Mouse (Mus musculus) 3134 (cell line): ENCODE data around the gene Ap1g2.

Experiments used
- DNase-seq: peaks from one replicate; pipeline ENCODE4 v3.0.0-alpha.2; 2011; ENCODE audit warnings: low spot score; ENCODE audit not compliant: insufficient read length; ENCODE audit errors: extremely low read depth

Gene Ap1g2

GRCm38 (mm10) chr14:55061845-55062244, 44.5 kb downstream of the Ap1g2 start:
- DNase-seq = no peak

DNA sequence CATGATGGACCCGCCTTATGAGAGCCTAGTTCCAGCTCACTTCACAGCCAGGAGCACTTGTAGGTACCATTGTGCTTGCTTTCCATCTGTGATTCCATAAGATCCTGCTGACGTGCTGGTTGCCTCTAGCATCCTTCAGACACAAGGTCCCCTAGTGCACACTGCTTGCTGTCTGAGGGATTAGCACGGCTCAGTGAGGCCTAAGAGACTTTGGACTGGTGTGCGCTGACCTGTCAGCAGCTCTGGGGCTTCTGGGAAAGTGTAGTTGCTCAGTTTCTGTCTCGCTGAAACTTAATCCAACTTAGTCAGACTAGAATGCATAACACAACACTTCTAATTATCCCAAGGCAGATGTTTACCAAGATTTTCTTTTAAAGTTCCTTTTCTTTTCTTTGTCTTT, 46.5 kb downstream of the Ap1g2 start:
- no peak for DNase-seq

- no peak for DNase-seq
Measured at GRCm38 (mm10) chr14:55059009-55059408, 47.4 kb downstream of the Ap1g2 start.

DNA sequence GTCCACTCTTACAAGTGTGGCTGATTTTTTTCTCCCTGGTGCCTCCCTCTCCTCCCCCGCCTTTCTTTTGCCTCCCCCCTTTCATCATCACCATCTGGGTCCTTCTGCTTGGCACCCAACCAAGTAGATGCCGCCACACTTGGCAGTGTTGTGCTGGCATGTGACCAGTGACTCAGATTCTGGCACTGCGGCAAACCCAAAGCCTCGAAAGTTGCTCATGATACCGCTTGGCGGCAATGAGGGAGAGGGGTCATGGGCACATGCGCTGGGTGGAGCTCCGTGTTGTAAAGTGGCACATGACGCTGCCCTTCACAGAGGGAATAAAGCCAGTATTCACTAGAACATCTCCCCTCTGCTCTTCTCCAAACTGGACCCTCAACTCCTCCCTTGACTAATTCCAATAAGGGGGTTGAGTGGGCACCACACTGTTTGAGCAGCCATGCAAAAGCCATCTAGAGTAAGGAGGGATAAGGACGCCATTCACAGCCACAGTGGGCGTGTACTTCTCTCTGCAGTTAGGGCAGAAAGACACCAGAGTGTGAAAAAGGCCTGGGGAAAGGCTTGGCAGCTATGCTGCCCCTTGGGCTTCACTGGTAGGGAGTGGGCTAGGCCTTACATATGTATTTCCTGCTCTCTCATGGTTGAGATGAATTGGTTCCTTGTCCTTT, 51.1 kb downstream of the Ap1g2 start:
- DNase-seq = peak; percentile 85

DNA sequence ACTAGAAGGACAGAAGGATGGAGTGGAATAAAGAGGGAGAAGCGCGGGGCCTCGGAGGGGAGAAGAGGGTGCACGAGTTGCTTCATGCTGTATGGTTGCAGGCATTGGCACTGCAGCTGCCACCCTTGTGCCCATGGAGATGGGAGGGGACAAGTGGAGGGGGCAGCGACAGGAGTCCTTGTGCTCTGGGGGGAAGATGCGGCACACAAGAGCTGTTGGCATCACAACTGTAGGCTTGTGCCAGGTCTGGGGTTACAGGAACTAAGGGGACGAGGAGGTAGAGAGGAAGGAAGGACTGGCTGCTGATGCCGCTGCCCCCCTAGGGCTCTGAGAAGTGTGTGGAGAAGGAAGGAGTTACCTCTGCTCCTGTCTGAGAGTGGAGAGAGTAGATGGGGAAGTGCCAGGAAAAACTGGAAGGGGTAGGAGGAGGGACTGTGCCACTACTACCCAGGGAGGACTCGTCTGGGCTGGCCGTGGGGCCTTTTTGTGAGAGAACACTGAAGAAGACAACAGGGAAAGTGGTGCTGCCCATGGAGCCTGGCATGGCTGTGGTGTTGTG, 52.1 kb downstream of the Ap1g2 start:
- DNase-seq = peak; percentile 75

GRCm38 (mm10) chr14:55053708-55054190, 52.6 kb downstream of the Ap1g2 start:
- DNase-seq = peak; percentile 78

- no peak for DNase-seq
Measured at GRCm38 (mm10) chr14:55053050-55053449, 53.3 kb downstream of the Ap1g2 start.

GRCm38 (mm10) chr14:55052496-55052895, 53.9 kb downstream of the Ap1g2 start:
- no peak for DNase-seq
